ENCODE assay signal across 13 mouse cellular contexts in genomic region chr4:155018066-155018465, GRCm38 (mm10). TPM values are rescaled to one million over a fixed set of nuclear protein-coding genes. Genes with fewer than 3 reads are reported as not detected.
"Had no signal": no experiment of that assay in that cellular context is flagged by ENCODE, and none has a peak within 500 bp of the region (broad histone marks: within the 10 kb centered on the region; RNA-seq: fewer than 3 reads in every experiment).

No protein-coding gene starts in this region.

- H3K4me2 ChIP-seq: limb, embryonic 12.5 days; limb, embryonic 15.5 days; liver, embryonic 11.5 days had no signal

- H3K9ac ChIP-seq: kidney, embryonic 15.5 days; limb, embryonic 12.5 days; limb, embryonic 15.5 days; liver, embryonic 14.5 days; liver, postnatal 0 days; lung, embryonic 14.5 days; midbrain, embryonic 12.5 days had no signal

- ATAC-seq: liver, postnatal 0 days; midbrain, embryonic 16.5 days had no signal

- H3K9me3 ChIP-seq: kidney, embryonic 15.5 days; limb, embryonic 12.5 days; limb, embryonic 15.5 days; midbrain, embryonic 12.5 days; neural tube, embryonic 13.5 days had no signal

- DNase-seq: thymus, adult 18-20 months had no signal

- H3K36me3 ChIP-seq: kidney, embryonic 15.5 days; limb, embryonic 12.5 days; limb, embryonic 15.5 days; midbrain, embryonic 12.5 days; neural tube, embryonic 13.5 days had no signal

- H3K27ac ChIP-seq: kidney, embryonic 15.5 days; limb, embryonic 12.5 days; limb, embryonic 15.5 days; liver, embryonic 14.5 days; macrophage; midbrain, embryonic 12.5 days; neural tube, embryonic 13.5 days had no signal

- H3K27me3 ChIP-seq: limb, embryonic 15.5 days had no signal

- H3K4me3 ChIP-seq: kidney, embryonic 15.5 days; limb, embryonic 12.5 days; limb, embryonic 15.5 days; myocyte had no signal

RNA-seq across cellular contexts. Expression of gene Plch2, which starts 38.5 kb away (rescaled TPM):
- polyA plus RNA-seq: liver, postnatal 0 days; macrophage had no signal

RNA-seq across cellular contexts. Expression of gene Hes5, which starts 57.3 kb away (rescaled TPM):
- polyA plus RNA-seq: macrophage, myocyte had no signal
